Mouse (Mus musculus): ENCODE measurements around the gene Dmc1.

Gene Dmc1

GRCm38 (mm10) chr15:79604990-79605665 lies at the start of gene Dmc1:
TSS of gene Dmc1 (minus strand) at chr15:79605109.
- peak; percentile 53 to 79 for DNase-seq (ENCODE audit: low spot score in 2 of 2)

GRCm38 (mm10) chr15:79651481-79651880 lies 46.6 kb upstream of the Dmc1 start:
- peak in 1 of 2 experiments; percentile 30 for DNase-seq (ENCODE audit: low spot score in 2 of 2)

GRCm38 (mm10) chr15:79650569-79650968 lies 45.7 kb upstream of the Dmc1 start:
- peak; percentile 66 to 84 for DNase-seq (ENCODE audit: low spot score in 2 of 2)

GRCm38 (mm10) chr15:79648130-79648529 lies 43.2 kb upstream of the Dmc1 start:
- no peak for DNase-seq (ENCODE audit: low spot score in 2 of 2)

- DNase-seq (ENCODE audit: low spot score in 2 of 2), result no peak
Measured at GRCm38 (mm10) chr15:79645483-79645882, 40.6 kb upstream of the Dmc1 start.

- no peak for DNase-seq (ENCODE audit: low spot score in 2 of 2)
Measured at GRCm38 (mm10) chr15:79641135-79641817, 36.4 kb upstream of the Dmc1 start.

- no peak for DNase-seq (ENCODE audit: low spot score in 2 of 2)
Measured at GRCm38 (mm10) chr15:79630471-79630870, 25.6 kb upstream of the Dmc1 start.

- no peak for DNase-seq (ENCODE audit: low spot score in 2 of 2)
Measured at GRCm38 (mm10) chr15:79619770-79620414, 15.0 kb upstream of the Dmc1 start.

- DNase-seq (ENCODE audit: low spot score in 2 of 2), result no peak
Measured at GRCm38 (mm10) chr15:79618456-79618855, 13.5 kb upstream of the Dmc1 start.

- DNase-seq (ENCODE audit: low spot score in 2 of 2), result no peak
Measured at GRCm38 (mm10) chr15:79617135-79617534, 12.2 kb upstream of the Dmc1 start.

- DNase-seq (ENCODE audit: low spot score in 2 of 2), result no peak
Measured at GRCm38 (mm10) chr15:79616729-79617128, 11.8 kb upstream of the Dmc1 start.

- DNase-seq (ENCODE audit: low spot score in 2 of 2), result no peak
Measured at GRCm38 (mm10) chr15:79615501-79615900, 10.6 kb upstream of the Dmc1 start.

- no peak for DNase-seq (ENCODE audit: low spot score in 2 of 2)
Measured at GRCm38 (mm10) chr15:79609226-79609625, 4.3 kb upstream of the Dmc1 start.

- no peak for DNase-seq (ENCODE audit: low spot score in 2 of 2)
Measured at GRCm38 (mm10) chr15:79608214-79608613, 3.3 kb upstream of the Dmc1 start.

GRCm38 (mm10) chr15:79607757-79608156 lies 2.8 kb upstream of the Dmc1 start:
- no peak for DNase-seq (ENCODE audit: low spot score in 2 of 2)

GRCm38 (mm10) chr15:79606161-79606560 lies 1.3 kb upstream of the Dmc1 start:
- DNase-seq (ENCODE audit: low spot score in 2 of 2), result no peak

GRCm38 (mm10) chr15:79600176-79600575 lies 4.7 kb downstream of the Dmc1 start:
- DNase-seq (ENCODE audit: low spot score in 2 of 2), result no peak

GRCm38 (mm10) chr15:79598715-79599114 lies 6.2 kb downstream of the Dmc1 start:
- no peak for DNase-seq (ENCODE audit: low spot score in 2 of 2)

GRCm38 (mm10) chr15:79581581-79581980 lies 23.3 kb downstream of the Dmc1 start:
- DNase-seq (ENCODE audit: low spot score in 2 of 2), result no peak

GRCm38 (mm10) chr15:79577671-79578426 lies 27.1 kb downstream of the Dmc1 start:
- no peak for DNase-seq (ENCODE audit: low spot score in 2 of 2)

GRCm38 (mm10) chr15:79576947-79577346 lies 28.0 kb downstream of the Dmc1 start:
- no peak for DNase-seq (ENCODE audit: low spot score in 2 of 2)

- DNase-seq (ENCODE audit: low spot score in 2 of 2), result no peak
Measured at GRCm38 (mm10) chr15:79575543-79576222, 29.2 kb downstream of the Dmc1 start.
